Mouse (Mus musculus) hindbrain, embryonic 11.5 days (tissue): ENCODE results near the gene Usp50. TPM values are rescaled to one million over a fixed set of nuclear protein-coding genes. Genes with fewer than 3 reads are reported as not detected.

Experiments
- ATAC-seq: fragments of 200-750 bp; cut with Nextera tagmentation; 2 replicates; pipeline ENCODE4 v1.8.0; 2017; ENCODE audit warnings: mild to moderate bottlenecking, moderate TSS enrichment, moderate library complexity; ENCODE audit not compliant: low FRiP score
- DNase-seq: peaks from one replicate; pipeline ENCODE4 v3.0.0-alpha.2; 2015; ENCODE audit warnings: low spot score
- H3K27ac ChIP-seq: fragments of 300-500 bp; sonication (generic); 2 replicates; pipeline ENCODE4 v1.5.1; 2014; ENCODE audit warnings: mild to moderate bottlenecking, low read depth, low read length
- H3K27me3 ChIP-seq: fragments of 300-500 bp; sonication (generic); 2 replicates; pipeline ENCODE4 v1.6.1; 2014; ENCODE audit warnings: mild to moderate bottlenecking, low read length, moderate library complexity, mixed read lengths; ENCODE audit not compliant: control insufficient read depth, insufficient read depth
- H3K36me3 ChIP-seq: fragments of 300-500 bp; sonication (generic); 2 replicates; pipeline ENCODE4 v1.6.1; 2014; ENCODE audit warnings: mild to moderate bottlenecking, low read length, moderate library complexity, mixed read lengths; ENCODE audit not compliant: control insufficient read depth, insufficient read depth
- H3K4me1 ChIP-seq: fragments of 300-500 bp; sonication (generic); replicated peaks from 2 replicates; pipeline ENCODE4 v1.6.1; 2014; ENCODE audit warnings: low read length, mixed read lengths; ENCODE audit not compliant: control insufficient read depth, insufficient read depth
- H3K4me2 ChIP-seq: fragments of 300-500 bp; sonication (generic); replicated peaks from 2 replicates; pipeline ENCODE4 v1.6.1; 2014; ENCODE audit warnings: mild to moderate bottlenecking, low read depth, low read length
- H3K4me3 ChIP-seq: fragments of 300-500 bp; sonication (generic); 2 replicates; pipeline ENCODE4 v1.5.1; 2014; ENCODE audit warnings: low read depth, low read length
- H3K9ac ChIP-seq: fragments of 300-500 bp; sonication (generic); 2 replicates; pipeline ENCODE4 v1.6.1; 2014; ENCODE audit warnings: low read depth, low read length
- H3K9me3 ChIP-seq: fragments of 300-500 bp; sonication (generic); 2 replicates; pipeline ENCODE4 v1.6.1; 2016; ENCODE audit warnings: low read length; ENCODE audit not compliant: control insufficient read depth
- WGBS: fragments of 180-500 bp; shearing (Covaris S2); extraction: QIAGEN DNeasy Blood & Tissue Kit; methylation state at CpG from one replicate; pipeline ENCODE4 v1.1.7; 2014; 5-methylcytosine and 5-hydroxymethylcytosine counted together
- polyA plus RNA-seq: library from polyadenylated mRNA; unstranded; fragments of >200 nt; fragmentation: Nextera tagmentation; extraction: Ambion mirVana; gene quantifications from 2 replicates; pipeline ENCODE4 v1.2.1, GENCODE M21; 2014

Usp50 gene
- polyA plus RNA-seq, 1 experiment from 2014 or later = 2.6 TPM

GRCm38 (mm10) chr2:126782433-126782832, 837 bp downstream of the Usp50 start:
- Histone ChIP-seq H3K27me3 (no peaks in the 10 kb centered on the region), H3K9me3 (no peaks in the 10 kb centered on the region), H3K27ac (no peak overlapping the region), H3K9ac (no peak overlapping the region), H3K4me1 (no peaks in the 10 kb centered on the region), H3K36me3 (no peaks in the 10 kb centered on the region), H3K4me2 (no peak overlapping the region), H3K4me3 (no peak overlapping the region)
- DNase-seq = no peak
- ATAC-seq = no peak
- WGBS = 78% methylated on average over 3 of the region's 3 CpGs

GRCm38 (mm10) chr2:126781478-126781877, 1.8 kb downstream of the Usp50 start:
- Histone ChIP-seq H3K9ac (no peak overlapping the region), H3K9me3 (no peaks in the 10 kb centered on the region), H3K4me3 (no peak overlapping the region), H3K27me3 (no peaks in the 10 kb centered on the region), H3K27ac (no peak overlapping the region), H3K4me2 (no peak overlapping the region), H3K36me3 (no peaks in the 10 kb centered on the region), H3K4me1 (no peaks in the 10 kb centered on the region)
- ATAC-seq (no peak), DNase-seq (no peak)
- WGBS = 83% methylated on average over 1 of the region's 1 CpGs

- no peaks in the 10 kb centered on the region for H3K4me1 ChIP-seq
- no peaks in the 10 kb centered on the region for H3K9me3 ChIP-seq
- no peak overlapping the region for H3K9ac ChIP-seq
- 86% methylated on average over 10 of the region's 10 CpGs for WGBS
- DNase-seq = no peak
- no peaks in the 10 kb centered on the region for H3K36me3 ChIP-seq
- no peaks in the 10 kb centered on the region for H3K27me3 ChIP-seq
- H3K4me2 ChIP-seq = no peak overlapping the region
- no peak for ATAC-seq
- no peak overlapping the region for H3K27ac ChIP-seq
- H3K4me3 ChIP-seq = no peak overlapping the region
These were observed 3.0 kb downstream of the Usp50 start for GRCm38 (mm10) chr2:126780286-126780685.

- no peak overlapping the region for H3K27ac ChIP-seq
- WGBS = 89% methylated on average over 4 of the region's 4 CpGs
- no peak overlapping the region for H3K4me3 ChIP-seq
- H3K9me3 ChIP-seq = no peaks in the 10 kb centered on the region
- no peak overlapping the region for H3K9ac ChIP-seq
- no peaks in the 10 kb centered on the region for H3K27me3 ChIP-seq
- ATAC-seq (no peak), DNase-seq (no peak)
- H3K36me3 ChIP-seq = no peaks in the 10 kb centered on the region
- no peaks in the 10 kb centered on the region for H3K4me1 ChIP-seq
- no peak overlapping the region for H3K4me2 ChIP-seq
These were observed 4.5 kb downstream of the Usp50 start for GRCm38 (mm10) chr2:126778806-126779205.

GRCm38 (mm10) chr2:126776416-126776815, 6.9 kb downstream of the Usp50 start:
- Histone ChIP-seq H3K27me3 (no peaks in the 10 kb centered on the region), H3K9ac (no peak overlapping the region), H3K4me3 (no peak overlapping the region), H3K9me3 (no peaks in the 10 kb centered on the region), H3K27ac (no peak overlapping the region), H3K4me1 (no peaks in the 10 kb centered on the region), H3K36me3 (no peaks in the 10 kb centered on the region), H3K4me2 (no peak overlapping the region)
- ATAC-seq (no peak), DNase-seq (no peak)
- WGBS = 73% methylated on average over 1 of the region's 1 CpGs

GRCm38 (mm10) chr2:126775951-126776350, 7.3 kb downstream of the Usp50 start:
- no peaks in the 10 kb centered on the region for H3K9me3 ChIP-seq
- no peak for DNase-seq

GRCm38 (mm10) chr2:126772217-126772616, 11.1 kb downstream of the Usp50 start:
- Histone ChIP-seq H3K4me1 (no peaks in the 10 kb centered on the region), H3K27me3 (no peaks in the 10 kb centered on the region), H3K9me3 (no peaks in the 10 kb centered on the region), H3K4me2 (no peak overlapping the region), H3K4me3 (no peak overlapping the region), H3K36me3 (no peaks in the 10 kb centered on the region), H3K9ac (no peak overlapping the region), H3K27ac (no peak overlapping the region)
- DNase-seq (no peak), ATAC-seq (no peak)
- WGBS = 91% methylated on average over 5 of the region's 5 CpGs

More at GRCm38 (mm10) chr2:126775951-126776350, 7.3 kb downstream of the Usp50 start:
- H3K4me3 ChIP-seq = no peak overlapping the region
- H3K9ac ChIP-seq = no peak overlapping the region
- 75% methylated on average over 4 of the region's 4 CpGs for WGBS
- H3K4me2 ChIP-seq = no peak overlapping the region
- no peaks in the 10 kb centered on the region for H3K36me3 ChIP-seq
- H3K27ac ChIP-seq = no peak overlapping the region
- H3K27me3 ChIP-seq = no peaks in the 10 kb centered on the region
- no peak for ATAC-seq
- H3K4me1 ChIP-seq = no peaks in the 10 kb centered on the region

- Histone ChIP-seq H3K9ac (no peak overlapping the region), H3K9me3 (no peaks in the 10 kb centered on the region), H3K27ac (no peak overlapping the region), H3K36me3 (no peaks in the 10 kb centered on the region), H3K27me3 (no peaks in the 10 kb centered on the region), H3K4me2 (no peak overlapping the region), H3K4me3 (no peak overlapping the region), H3K4me1 (no peaks in the 10 kb centered on the region)
- ATAC-seq (no peak), DNase-seq (no peak)
- WGBS = 80% methylated on average over 19 of the region's 19 CpGs
These were observed 13.7 kb downstream of the Usp50 start for GRCm38 (mm10) chr2:126769431-126770181.

- no peaks in the 10 kb centered on the region for H3K4me1 ChIP-seq
- WGBS = 78% methylated on average over 4 of the region's 4 CpGs
- no peak overlapping the region for H3K4me2 ChIP-seq
- no peaks in the 10 kb centered on the region for H3K36me3 ChIP-seq
- DNase-seq (no peak), ATAC-seq (no peak)
- H3K27me3 ChIP-seq = no peaks in the 10 kb centered on the region
- no peak overlapping the region for H3K4me3 ChIP-seq
- H3K27ac ChIP-seq = no peak overlapping the region
- H3K9me3 ChIP-seq = no peaks in the 10 kb centered on the region
- H3K9ac ChIP-seq = no peak overlapping the region
These were observed 15.1 kb downstream of the Usp50 start for GRCm38 (mm10) chr2:126768194-126768593.
